Mouse (Mus musculus): ENCODE results near the gene Nrip2.

GRCm38 (mm10) chr6:128375192-128375591 lies 23.9 kb upstream of the Nrip2 start, which contains the start of the genes Tex52 and Gm44596:
- TF ChIP-seq CTCF (IDR thresholded peaks at IDR 0.05; ENCODE audit: low read depth) = no peak
- TF ChIP-seq EP300 (IDR thresholded peaks at IDR 0.05; ENCODE audit: low read depth) = no peak
